Mouse (Mus musculus) right cerebral cortex, postnatal 10 days (tissue): ENCODE measurements at regions not wholly inside any gene's neighbourhood (a gene's known extent, or its start where the extent isn't known, plus 50 kb on each side); places are given as distances from the start of the nearest gene placed in this dataset.

Source experiments
- DNase-seq, 2 experiments: peaks; one replicate each; pipeline ENCODE4 v3.0.0; 2021; ENCODE audit warnings: low spot score in 2 of 2

GRCm38 (mm10) chr2:148505651-148506050 is 62.3 kb upstream of the Cd93 start:
- no peak for DNase-seq

GRCm38 (mm10) chr2:148503143-148503854 is 59.9 kb upstream of the Cd93 start:
- no peak for DNase-seq

- no peak for DNase-seq
These were observed 59.0 kb upstream of the Cd93 start for GRCm38 (mm10) chr2:148502321-148502720.

GRCm38 (mm10) chr2:148500235-148500936 is 57.0 kb upstream of the Cd93 start:
- DNase-seq, result no peak

- DNase-seq, result no peak
These were observed 54.3 kb upstream of the Cd93 start for GRCm38 (mm10) chr2:148497452-148498302.

GRCm38 (mm10) chr2:148496151-148497040 is 53.0 kb upstream of the Cd93 start:
- no peak for DNase-seq

GRCm38 (mm10) chr2:148495485-148495884 is 52.1 kb upstream of the Cd93 start:
- no peak for DNase-seq

- no peak for DNase-seq
These were observed 49.9 kb upstream of the Cd93 start for GRCm38 (mm10) chr2:148493281-148493680.
